Mouse (Mus musculus) spleen, postnatal 14 days (tissue): ENCODE results near the gene Rnf169.
"Not testable (repeated sequence)": the region's sequence is repeated elsewhere in the genome, so short reads cannot be mapped to it uniquely, and the experiment has no call there.

Experiments used
- DNase-seq, 2 experiments: peaks; one replicate each; pipeline ENCODE4 v3.0.0; 2021 to 2022; ENCODE audit warnings: low spot score in 2 of 2

Gene Rnf169

DNA sequence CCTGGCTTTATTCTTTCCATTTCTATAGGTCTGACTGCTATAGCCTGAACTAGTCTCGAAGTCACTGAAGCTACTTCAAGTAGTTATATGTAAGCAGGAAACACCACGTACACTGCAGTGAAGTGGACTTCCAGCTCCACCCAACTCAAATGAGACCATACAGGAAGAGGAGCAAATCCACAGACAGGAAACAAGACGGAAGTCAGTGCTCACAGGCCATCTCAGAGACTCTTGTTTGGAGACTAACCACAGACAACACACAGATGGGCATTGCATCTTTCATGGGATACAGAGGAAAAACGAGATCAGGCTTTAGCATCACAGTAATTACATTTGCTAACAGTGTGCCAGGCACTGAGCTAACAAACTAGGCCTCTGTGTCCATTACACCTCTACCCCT, 33.9 kb downstream of the Rnf169 start:
- no peak for DNase-seq

DNA sequence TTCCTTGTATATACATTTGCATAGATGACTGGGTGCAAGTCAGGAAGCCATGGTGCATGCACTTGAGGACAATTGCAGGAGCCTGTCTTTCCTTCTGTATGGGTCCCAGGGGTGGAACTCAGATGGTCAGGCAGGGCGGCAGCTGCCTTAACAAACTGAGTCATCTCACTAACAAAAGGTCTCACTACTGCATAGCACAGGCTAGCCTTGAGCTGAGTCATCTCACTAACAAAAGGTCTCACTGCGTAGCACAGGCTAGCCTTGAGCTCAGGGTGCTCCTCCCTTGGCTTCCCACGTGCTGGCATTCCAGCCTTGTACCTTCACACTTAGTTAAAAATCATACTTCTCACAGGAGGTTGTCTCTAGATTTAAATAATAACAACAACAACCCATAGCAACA, 34.3 kb downstream of the Rnf169 start:
- DNase-seq: no peak

DNA sequence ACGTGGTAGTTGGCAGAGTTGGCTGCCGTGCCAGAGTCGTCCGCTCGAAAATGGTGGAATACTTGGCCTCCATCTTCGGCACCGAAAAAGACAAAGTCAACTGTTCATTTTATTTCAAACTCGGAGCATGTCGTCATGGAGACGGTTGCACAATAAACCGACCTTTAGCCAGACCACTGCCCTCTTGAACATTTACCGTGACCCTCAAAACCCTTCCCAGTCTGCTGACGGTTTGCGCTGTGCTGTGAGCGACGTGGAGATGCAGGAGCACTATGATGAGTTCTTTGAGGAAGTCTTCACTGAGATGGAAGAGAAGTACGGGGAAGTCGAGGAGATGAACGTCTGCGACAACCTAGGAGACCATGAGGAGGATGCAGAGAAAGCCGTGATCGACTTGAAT, 35.2 kb downstream of the Rnf169 start:
- DNase-seq: not testable (repeated sequence)

DNA sequence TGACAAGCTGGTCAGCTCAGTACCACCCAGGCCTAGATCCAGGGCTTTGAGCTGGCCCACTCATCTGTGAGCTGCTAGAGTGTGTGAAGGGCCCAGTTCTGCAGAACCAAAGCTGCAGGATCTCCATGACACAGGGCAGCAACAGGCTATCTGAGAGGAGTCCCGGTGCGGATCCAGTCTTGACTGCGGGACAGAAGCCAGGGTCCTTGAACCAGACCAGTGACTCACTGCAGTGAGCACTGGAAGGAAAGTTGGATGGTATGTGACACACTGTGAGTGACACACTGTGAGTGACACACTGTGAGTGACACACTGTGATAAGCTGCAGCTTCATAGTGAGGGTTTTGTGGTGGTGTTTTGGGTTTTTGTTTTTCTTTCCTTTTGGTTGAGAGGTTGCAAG, 35.7 kb downstream of the Rnf169 start:
- no peak for DNase-seq

DNA sequence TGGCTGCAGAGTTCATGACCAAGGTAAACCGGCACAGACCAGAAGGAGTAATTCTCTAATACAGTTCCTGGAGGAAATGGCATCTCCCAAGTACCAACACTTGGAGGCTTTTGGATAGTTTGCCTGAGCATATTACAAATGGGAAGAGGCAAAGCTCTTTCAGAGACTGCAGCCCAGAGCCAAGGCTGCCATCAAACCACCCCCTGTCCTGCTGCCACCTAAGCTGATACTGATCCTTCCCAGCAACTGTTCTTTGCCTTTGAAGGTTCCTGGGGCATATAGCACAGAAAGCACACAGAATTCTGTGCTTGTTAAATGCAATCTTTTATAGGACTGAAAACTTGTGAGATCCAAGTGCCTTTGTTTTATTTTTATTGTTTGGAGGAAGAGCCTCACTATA, 39.6 kb downstream of the Rnf169 start:
- no peak for DNase-seq

DNA sequence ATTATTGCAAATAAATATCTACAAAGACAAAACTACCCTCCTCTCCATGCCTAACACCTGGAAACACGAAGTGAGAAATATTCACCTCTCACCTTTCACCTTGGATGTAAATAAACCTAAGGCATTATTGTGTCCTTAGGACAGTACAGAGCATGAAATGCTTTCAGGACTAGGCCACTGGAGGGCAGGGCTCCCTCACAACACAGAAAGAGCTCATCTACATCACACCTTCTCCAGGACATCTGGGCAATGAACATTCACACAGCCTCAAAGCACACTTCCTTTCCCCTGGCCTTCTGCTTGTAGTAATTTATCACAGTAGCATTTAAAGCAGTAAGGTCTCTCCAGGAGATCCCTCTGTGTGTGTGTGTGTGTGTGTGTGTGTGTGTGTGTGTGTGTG, 44.5 kb downstream of the Rnf169 start:
- DNase-seq: no peak

DNA sequence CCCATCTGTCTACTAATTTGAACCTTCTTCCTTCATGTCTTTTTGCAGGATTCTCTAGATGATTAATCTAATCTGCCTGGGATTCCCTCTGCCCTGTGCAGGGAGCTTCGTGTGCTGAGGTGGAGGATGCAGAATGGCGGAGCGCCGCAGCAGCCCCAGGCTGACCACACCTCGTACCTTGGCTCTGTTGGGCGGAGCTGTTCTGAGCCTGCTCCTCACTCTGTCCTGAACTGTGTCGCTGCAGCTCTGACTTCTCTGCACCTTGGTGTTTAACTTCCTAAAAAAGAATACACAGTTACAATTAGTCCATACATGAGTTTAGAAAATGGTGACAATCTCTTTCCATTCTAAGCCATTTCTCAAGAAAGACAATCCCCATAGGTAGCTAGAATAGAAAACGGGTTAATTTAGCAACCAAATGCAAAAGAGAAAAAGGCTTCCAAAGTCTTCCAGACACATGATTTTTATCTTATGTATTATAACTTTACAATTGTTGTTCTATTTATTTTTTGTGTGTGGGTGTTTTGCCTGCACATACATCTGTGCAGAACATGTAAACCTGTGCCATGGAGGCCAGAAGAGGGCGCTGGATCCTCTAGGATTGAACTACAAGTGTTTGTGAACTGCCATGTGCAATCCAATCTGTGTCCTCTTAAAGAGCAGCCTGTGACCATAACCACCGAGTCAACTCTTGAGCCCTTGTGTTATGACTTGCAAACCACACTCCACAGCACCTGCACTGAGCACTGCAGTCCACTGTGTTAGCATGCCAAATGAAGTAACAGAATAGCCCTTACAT, 53.1 kb downstream of the Rnf169 start:
- peak in 1 of 2 experiments; percentile 46 for DNase-seq

DNA sequence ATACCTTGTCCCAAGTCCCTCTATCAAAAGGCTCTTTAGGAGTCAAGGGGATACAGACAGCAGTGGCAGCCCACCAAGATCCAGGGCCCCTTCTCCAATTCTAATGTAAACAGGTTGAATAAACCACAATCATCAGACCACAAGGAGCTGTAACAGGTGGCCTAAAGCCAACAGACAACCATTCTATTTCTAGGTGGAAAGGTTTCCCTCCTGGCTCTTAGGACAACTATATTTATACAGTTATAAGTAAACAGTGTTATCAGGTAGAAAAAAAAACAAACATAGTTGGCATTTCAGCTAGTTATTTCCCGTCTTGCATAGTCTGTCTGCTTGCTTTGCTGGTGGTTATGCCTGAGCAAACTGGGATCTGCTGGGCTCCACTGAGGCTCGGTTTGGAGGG, 59.8 kb downstream of the Rnf169 start:
- DNase-seq: no peak

DNA sequence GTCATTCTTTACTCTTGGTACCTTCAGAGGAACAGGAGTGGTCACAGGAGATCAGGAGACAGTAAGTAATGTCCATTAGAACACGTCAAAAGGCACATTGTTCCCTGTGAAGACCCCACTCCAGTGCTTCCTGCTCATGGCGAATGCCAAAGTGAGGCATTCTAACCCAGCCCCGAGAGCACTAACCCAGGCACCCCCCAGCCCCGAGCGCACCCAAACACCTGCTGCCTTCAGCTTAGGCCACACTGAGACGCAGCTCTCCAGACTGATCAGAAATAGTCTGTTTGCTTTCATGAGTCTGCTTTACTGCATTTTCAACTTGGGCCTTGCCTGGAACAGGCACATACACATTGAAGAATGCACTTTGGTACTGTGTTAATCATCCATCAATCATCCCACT, 60.3 kb downstream of the Rnf169 start:
- no peak for DNase-seq

DNA sequence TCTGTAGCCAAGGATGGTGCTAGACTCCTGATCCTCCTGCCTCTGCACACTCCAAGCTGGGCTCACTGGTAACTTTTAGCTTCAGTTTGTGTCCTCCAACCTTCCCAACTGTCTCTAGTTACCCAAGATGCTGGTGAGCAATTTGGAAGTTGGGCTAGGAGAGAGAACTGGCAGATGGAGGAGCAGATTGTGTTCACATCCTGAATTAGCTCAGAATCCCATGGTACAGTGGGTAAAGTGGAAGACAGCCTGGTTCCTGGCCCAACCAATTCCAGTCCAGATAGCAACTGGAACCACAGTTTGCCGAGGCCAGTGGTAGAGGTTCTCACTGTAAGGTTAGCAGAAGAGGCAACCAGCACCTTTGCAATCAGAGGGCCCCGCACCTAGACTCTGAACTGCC, 61.1 kb downstream of the Rnf169 start:
- no peak for DNase-seq

DNA sequence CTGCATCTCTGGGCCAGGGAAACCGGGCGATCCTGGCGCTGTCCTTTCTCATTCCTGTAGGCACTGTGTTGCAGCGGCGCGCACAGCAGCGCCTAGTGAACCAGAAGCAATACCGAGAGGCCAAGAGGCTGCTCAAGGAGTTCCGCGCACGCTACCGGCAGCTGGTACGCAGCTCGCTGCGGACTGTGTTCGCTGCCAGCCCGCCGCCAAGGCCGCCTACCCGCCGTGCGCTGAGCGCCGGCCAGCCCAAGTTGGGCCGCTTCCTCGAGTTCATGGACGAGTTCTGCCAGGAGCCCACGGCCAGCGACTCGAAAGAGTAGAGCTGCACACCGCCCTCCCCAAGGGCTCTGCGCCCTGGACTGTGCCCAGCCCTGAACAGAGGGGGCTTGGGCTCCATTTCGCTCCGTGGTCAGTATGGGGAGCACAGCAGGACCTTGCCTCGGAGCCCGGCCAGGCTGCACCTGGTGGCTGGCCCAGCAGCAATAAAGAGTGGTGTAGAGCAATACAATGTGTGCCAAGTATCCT, 62.9 kb downstream of the Rnf169 start:
- no peak for DNase-seq

DNA sequence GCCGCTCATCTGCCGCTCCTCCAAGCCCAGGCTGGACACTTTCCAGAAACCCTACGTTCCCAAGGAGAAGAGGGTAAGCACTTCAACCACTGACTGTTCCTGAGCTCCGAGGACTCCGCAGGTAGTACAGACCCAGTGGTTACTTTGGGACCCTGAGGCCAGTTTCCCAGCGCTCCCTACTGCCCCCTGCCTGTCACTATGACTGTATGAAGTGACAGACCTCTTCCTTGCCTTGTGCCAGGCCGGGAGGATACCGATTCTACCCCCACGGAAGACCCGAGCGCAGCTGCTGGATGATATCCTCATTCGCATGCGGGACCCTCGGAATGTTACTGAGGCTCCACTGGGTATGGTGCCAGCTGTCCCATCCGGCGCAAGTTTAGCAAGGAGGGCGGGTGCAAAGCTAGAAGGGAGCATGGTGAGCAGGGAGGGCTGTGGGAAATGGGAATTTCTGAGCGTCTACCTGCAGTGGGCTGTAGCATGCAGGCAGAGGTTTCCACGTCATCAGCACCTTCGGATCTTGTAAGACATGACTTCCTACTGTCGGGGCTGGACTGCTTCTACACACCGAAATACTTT, 63.4 kb downstream of the Rnf169 start:
- DNase-seq: peak in 1 of 2 experiments; percentile 17

DNA sequence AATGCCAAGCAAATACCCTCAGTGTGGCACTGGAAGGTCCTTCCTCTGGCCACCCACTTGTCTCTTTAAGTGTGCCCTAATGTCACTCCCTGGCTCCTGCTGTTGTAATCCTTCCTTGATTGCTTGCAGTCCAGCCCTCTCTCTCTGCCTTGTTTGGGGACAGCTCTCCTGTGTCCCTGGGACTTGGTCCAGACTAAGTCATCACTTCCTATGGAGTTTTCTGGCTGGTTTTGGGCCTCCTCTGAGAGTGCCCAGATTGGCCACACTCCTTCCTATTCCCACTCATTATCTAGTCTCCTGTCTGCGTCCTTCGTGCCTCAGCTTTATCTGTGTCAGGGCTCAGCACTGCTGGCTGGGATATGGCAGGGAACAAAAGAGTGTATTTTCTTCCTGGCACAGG, 64.7 kb downstream of the Rnf169 start:
- DNase-seq: no peak

DNA sequence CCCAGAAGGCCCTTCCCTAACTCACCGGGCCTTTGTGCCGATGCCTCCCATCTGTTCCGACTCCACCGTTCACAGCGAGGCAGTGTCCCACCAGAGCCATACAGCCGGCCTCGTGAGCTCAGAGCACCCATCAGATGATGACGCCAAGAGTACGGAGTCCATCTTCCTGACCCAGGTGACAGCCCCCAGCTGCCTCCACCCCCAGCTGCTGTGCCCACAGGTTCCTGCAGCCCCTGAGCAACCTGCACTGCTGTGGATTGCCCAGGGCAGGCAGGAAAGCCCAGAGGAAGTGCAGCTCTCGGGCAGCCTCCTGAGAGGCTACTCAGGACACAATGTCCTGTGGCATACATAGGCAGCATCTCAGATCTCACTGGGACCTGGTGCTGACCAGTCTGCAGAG, 65.9 kb downstream of the Rnf169 start:
- DNase-seq: no peak

DNA sequence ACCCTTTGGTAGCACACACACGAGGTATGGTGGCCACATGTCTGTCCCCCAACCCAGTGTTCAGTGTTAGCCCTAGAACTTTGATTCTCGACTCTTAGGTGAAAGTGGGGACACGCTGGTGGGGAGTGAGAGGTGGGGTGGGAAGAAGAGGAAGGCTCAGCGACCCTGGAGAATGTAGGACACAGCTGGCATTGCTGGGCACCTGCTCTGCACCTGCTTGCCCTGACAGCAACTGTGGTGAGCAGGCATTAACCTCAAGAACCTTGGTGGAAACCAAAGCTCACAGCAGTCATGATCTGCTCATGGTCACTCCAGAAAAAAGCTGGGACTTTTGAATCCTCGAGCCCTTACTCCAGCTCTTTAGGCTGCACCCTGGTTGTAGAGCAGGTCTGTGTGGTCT, 69.2 kb downstream of the Rnf169 start:
- DNase-seq: no peak

DNA sequence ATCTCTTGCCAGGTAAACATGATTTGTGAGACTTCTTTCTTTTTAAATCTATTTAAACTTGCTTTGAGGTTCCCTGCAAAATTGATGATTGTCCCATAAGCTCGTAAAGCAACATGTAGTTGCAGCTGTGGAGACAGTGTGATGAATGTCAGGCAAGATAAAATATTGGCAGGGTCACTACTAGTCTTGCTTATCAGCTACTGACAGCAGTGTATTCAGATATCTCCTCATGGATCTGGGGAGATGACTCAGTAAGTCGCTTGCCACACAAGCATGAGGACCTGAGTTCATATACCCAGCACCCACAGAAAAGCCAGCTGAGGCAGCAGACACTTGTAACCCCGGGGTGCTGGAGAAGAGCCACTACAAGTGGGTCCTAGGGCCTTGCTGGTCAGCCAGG, 72.8 kb downstream of the Rnf169 start:
- no peak for DNase-seq

DNA sequence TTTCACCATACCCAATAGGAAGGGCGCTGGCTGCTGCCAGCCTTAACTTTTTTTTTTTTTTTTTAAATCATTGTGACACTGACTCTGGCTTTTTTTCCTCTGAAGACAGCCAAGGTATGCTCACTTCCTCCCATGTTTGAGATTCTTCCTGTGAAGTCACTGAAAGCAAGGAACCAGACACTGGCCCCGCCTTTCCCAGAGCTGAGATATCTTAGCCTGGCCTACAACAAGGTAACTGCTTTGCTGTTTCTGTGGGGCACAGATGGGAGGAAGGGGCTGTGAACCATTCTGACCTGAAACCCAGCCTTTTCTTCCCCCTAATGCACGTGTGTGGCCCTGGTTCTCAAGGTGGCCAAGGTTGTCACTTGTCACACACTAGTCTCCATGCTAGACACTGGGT, 73.9 kb downstream of the Rnf169 start:
- no peak for DNase-seq

DNA sequence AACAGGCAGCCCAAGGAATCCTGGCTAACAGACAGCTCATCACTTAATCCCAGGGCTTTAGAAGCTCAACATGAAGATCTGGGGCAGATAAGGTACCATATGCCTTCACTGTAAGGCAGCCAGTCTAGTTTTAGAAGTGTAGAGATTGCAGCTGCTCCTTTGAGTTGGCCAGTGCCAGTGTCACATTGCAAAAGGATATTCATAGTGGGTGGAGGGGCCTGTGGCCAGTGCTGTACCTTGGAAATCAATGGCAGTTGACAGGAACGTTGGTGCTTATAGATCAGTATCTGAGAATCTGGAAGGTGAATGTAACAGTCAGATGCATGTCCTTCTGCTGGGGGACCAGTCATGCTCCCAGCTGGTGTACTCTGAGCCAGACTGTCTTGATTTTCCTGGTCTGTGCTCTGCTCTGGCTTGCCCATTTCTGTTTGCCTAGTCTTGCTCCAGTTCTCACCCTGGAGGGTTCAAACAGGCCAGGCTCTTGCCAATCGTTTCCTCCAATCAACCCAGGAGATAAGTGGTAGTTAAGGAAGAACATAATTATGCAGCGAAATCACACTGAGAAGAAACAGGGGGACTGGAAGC, 75.7 kb downstream of the Rnf169 start:
- no peak for DNase-seq

DNA sequence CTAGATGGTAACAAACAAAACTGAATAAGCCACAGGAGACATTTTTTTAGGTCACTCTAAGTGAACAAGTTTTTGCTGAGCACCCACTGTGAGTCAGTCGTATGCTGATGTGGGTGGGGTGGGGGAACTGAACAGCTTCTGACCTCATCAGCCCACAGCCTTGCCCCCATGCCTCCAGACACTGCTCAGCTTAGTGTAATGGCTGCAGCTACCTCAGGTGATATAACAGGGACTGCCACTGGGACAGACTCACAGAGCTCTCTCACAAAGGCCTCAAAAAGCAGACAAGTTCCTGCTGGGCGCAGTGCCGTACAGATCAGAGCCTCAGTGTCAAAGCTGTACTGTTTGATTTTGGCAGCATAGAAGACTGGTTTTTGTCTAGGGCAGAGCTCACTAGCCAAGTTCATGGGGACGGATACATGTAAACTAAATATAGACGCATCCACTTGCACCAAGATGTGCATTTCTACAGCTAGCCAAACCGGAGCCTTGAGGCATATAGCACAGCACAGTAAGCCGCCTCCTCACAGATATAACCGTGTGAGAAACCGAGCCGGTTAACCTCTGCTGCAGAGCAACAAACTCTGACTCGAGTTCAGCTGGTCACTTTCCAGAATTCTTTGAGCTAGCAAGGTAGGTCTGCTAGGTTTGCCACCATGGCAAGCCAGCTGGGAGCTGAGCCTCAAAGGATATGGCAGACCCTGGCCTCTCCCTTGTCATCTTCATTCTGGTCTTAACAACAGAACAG, 77.2 kb downstream of the Rnf169 start:
- no peak for DNase-seq

DNA sequence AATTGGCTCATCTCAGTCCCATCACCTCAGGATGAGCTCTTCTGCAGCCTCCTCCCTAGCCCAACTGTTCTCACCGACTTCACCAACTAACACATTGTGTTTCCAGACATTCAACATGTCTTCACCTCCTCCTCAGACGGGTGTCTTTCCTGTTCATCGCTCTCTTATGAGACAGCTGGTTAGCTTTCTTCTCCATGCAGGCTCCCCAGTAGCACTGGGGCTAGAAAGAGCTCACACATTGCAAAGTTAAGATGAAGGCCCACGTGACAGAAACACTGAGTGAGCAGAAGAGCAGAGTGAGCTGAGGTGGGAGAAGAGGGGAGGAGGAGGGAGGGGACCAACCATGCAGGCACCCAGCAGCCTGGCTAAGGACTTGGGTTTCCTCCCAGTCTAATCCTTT, 78.0 kb downstream of the Rnf169 start:
- DNase-seq: no peak

DNA sequence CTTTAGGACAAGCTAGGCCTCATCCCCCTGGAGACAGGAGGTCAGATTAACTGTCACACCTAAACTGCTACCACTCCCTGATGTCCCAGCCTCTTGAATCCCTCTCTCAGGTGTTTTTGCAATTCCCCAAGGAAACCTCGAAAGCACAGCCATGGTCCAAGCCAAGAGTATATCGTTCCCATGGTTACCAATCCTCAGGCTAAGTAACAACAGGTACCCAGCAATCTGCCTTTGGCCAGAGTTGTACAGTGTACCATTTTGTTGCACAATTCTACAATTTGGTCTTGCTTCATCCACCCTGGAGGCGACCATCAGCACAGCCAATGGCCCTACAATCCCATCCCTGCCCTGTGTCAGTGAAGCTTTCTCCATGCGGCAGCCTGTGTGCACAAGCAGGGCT, 83.3 kb downstream of the Rnf169 start:
- DNase-seq: no peak

DNA sequence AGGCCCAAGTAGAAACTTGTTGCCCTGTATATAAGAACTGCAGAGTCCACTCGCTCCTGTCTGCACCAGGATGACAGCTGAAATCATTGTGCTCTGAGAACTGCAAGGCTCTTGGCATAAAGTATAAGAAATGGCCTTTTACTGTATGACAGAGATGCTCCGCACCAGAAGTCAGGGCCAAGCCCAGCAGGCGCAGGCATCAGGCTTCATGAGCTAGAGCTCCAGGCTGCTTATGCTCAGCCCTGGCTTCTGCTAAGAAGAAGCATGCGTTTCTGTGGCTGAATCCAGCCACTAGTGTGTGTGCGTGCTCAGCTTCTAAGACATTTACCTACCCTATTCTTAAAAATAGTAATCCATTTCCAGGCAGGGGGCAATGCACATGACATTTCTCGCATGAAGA, 85.8 kb downstream of the Rnf169 start:
- DNase-seq: no peak
